Mouse (Mus musculus): ENCODE measurements at regions not wholly inside any gene's neighbourhood (a gene's known extent, or its start where the extent isn't known, plus 50 kb on each side); places are given as distances from the start of the nearest gene placed in this dataset.

GRCm38 (mm10) chr3:33902431-33902830 is 58.3 kb upstream of the Ccdc39 start:
- in situ Hi-C loops (cut with MboI, MseI), result no loop called here

- in situ Hi-C loops (cut with MboI, MseI), result no loop called here
Observed at GRCm38 (mm10) chr3:33903326-33903725, 59.2 kb upstream of the Ccdc39 start.

GRCm38 (mm10) chr3:33903816-33904215 is 59.7 kb upstream of the Ccdc39 start:
- in situ Hi-C loops (cut with MboI, MseI), result no loop called here

DNA sequence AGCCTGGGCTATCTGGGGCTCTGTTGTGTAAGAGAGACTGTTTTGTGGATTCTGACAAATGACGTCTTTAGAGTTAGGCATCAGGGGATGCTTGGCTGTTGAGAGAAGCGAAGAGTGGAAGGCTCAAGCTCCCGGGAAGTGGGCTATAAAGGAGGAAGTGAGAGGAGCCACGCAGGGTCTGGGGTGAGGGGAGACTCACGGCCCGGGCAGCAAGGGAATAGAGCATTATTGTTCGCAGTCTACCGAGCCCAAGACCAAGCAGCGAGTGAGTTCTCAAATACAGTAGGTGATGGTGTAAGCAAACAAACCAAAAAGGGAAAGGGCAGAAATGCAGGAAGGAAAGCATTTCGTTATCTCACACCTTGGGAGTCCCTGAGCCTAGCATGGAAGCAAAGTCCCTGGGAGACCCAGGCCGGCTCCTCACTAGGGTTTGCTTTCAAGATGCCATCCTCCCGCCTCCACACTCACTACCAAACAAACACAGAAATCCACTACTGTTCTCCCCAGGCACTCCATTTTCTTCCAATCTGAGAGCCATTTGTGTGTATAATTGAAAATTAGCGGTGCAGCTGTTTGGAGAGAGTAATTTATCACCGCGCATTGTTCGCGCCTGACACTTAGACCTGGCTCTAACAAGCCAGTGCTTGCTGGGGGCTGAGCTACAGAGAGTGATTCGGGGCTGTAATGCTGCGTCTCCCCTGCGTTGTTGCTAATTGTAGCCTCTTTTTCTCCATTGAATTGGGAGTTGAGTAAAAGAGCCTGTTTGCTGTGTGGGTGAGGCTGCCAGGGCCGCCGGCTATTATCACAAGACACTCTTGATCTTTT is 61.0 kb upstream of the Ccdc39 start:
- in situ Hi-C loops (cut with MboI, MseI), result no loop called here

DNA sequence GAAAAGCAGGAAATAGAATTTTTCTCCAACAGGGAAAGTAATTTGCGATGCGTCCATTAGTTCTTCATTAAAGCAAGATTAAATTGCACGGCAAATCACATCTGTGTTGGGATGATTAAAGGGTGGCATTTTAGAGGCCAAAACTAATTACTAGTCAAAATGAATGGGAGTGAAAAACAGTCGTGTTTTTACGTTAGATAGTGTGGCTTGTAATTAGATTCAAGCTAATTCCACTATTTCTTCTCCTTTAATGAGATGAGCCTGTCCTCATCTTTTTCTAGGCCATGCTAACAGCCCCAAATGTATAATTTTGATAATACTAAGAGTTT is 61.5 kb upstream of the Ccdc39 start:
- in situ Hi-C loops (cut with MboI, MseI), result no loop called here

GRCm38 (mm10) chr3:33907061-33907460 is 63.0 kb upstream of the Ccdc39 start:
- in situ Hi-C loops (cut with MboI, MseI), result no loop called here

GRCm38 (mm10) chr3:33911559-33911958 is 67.4 kb upstream of the Ccdc39 start:
- in situ Hi-C loops (cut with MboI, MseI), result no loop called here

GRCm38 (mm10) chr3:33913470-33913869 is 69.4 kb upstream of the Ccdc39 start:
- in situ Hi-C loops (cut with MboI, MseI), result no loop called here

GRCm38 (mm10) chr3:33914386-33914785 is 70.3 kb upstream of the Ccdc39 start:
- in situ Hi-C loops (cut with MboI, MseI), result no loop called here

DNA sequence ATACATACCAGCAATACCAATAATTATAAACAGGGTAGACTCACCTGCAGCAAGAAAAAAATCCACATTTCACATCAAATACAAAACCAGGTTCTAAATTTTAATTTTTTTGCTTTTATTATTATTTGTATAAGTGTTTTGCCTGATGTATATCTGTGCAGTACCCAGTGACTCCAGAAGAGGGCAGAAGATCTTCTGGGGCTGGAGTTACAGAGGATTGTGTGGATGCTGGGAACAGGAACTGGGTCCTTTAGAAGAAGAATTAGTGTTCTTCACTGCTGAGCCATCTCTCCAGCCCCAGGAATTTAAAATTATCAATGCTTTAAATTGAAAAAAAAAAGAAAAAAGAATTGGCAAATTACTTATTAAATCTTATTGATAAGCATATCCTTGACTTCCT is 71.7 kb upstream of the Ccdc39 start:
- in situ Hi-C loops (cut with MboI, MseI), result loop anchor here (5.0 kb wide), 1 partner anchor 93 kb away; no protein-coding TSS in a partner anchor

- in situ Hi-C loops (cut with MboI, MseI), result loop anchor here (5.0 kb wide), 1 partner anchor 94 kb away; no protein-coding TSS in a partner anchor
Observed at GRCm38 (mm10) chr3:33916318-33916717, 72.2 kb upstream of the Ccdc39 start.

GRCm38 (mm10) chr3:33916818-33917217 is 72.7 kb upstream of the Ccdc39 start:
- in situ Hi-C loops (cut with MboI, MseI), result loop anchor here (5.0 kb wide), 1 partner anchor 95 kb away; no protein-coding TSS in a partner anchor

- in situ Hi-C loops (cut with MboI, MseI), result loop anchor here (5.0 kb wide), 1 partner anchor 96 kb away; no protein-coding TSS in a partner anchor
Observed at GRCm38 (mm10) chr3:33918785-33919184, 74.7 kb upstream of the Ccdc39 start.

DNA sequence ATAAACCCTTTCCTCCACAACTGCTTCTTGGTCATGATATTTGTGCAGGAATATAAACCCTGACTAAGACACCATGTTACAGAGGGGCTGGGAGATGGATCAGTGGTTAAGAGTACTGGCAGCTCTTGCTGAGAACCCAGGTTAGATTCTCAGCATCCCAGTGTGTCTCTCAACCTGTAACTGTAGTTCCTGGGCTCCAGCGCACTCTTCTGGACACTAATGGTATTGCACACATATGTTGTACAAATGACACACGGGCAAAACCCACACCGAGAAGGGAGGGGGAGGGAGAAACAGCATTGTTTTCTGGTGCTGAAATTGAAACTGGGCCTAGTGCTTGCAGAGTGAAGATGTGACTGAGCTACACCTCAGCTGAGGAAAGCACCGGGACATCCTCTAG is 81.0 kb upstream of the Ccdc39 start:
- in situ Hi-C loops (cut with MboI, MseI), result no loop called here

GRCm38 (mm10) chr3:33955064-33955463 is 64.7 kb upstream of the Fxr1 start:
- in situ Hi-C loops (cut with MboI, MseI), result loop anchor here (25.0 kb wide), 2 partner anchors 682 to 1132 kb away; no protein-coding TSS in a partner anchor

GRCm38 (mm10) chr3:33955854-33956624 is 63.7 kb upstream of the Fxr1 start:
- in situ Hi-C loops (cut with MboI, MseI), result loop anchor here (25.0 kb wide), 2 partner anchors 681 to 1131 kb away; no protein-coding TSS in a partner anchor

DNA sequence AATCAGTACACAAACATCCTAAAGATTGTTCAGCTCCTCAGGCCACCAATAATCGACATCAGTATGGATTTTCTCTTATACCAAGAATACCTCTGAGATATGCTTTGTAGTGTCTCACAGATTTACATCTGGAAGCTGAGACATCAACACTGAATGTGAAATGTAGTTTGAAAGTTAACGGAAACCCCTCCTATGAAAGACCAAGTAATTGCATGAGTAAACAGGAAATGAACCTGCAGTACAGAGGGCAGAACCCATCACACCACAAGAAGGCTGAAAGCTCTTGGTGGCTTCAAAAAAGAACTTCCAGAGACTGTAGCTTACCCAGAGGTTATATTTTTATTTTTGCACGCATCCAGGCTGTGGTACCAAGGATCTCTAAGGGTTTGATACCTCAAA is 63.1 kb upstream of the Fxr1 start:
- in situ Hi-C loops (cut with MboI, MseI), result loop anchor here (25.0 kb wide), 2 partner anchors 681 to 1131 kb away; no protein-coding TSS in a partner anchor

DNA sequence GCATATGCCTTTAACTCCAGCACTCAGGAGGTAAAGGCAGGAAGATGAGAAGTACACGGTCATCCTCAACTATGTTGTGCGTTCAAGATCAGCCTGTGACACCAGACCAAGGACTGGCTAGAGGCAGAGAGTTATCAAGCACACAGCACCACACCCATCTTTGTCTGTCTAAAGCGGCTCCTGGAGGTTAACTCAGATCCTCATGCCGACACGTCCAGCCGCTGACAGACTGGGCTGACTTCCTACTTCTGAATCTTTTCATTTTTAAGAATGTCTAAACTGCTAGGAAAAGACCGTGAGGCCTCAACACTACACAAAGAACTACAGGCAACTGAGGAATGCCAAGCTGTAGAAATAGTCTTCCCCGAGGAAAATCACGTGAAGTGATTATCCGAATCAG is 62.1 kb upstream of the Fxr1 start:
- in situ Hi-C loops (cut with MboI, MseI), result loop anchor here (25.0 kb wide), 2 partner anchors 680 to 1130 kb away; no protein-coding TSS in a partner anchor

DNA sequence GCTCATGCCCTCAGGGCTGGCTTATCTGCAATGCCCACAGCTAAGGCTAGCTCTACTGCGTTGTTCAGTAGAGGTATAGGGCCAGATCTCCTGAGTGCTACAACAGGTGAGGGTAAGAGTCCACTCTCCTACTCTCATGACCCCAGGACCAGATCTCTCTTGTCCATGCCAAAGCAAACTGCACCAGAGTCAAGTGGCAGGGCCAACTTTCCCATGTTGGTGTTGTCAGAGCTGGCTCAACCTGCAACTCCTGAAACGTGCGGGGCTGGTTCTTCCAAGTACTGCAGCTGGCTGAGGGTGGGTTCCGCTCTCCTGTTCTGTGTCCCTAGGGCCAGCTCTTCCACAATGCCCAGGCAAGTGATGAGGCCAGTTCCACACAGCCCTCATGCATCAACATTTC is 61.5 kb upstream of the Fxr1 start:
- in situ Hi-C loops (cut with MboI, MseI), result loop anchor here (25.0 kb wide), 2 partner anchors 679 to 1129 kb away; no protein-coding TSS in a partner anchor

DNA sequence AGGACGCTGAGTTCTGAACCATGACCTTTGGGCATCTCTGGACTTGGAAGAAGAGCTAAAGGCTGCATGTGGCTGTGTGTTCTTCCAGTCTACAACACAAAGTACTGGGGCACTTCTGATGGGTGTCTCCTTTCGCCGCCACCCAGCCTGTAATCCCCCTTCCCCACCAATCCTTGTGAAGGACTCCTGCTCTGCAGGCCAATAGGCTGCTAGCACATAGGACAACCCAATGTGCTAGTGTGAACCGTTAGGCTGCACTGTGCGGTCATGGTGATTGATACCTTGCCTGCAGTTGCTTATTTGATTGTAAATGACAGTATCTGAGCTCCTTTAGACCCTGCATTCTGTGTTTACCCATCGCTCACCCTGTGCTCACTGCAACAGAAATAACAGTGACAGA is 59.5 kb upstream of the Fxr1 start:
- in situ Hi-C loops (cut with MboI, MseI), result loop anchor here (25.0 kb wide), 2 partner anchors 677 to 1127 kb away; no protein-coding TSS in a partner anchor

DNA sequence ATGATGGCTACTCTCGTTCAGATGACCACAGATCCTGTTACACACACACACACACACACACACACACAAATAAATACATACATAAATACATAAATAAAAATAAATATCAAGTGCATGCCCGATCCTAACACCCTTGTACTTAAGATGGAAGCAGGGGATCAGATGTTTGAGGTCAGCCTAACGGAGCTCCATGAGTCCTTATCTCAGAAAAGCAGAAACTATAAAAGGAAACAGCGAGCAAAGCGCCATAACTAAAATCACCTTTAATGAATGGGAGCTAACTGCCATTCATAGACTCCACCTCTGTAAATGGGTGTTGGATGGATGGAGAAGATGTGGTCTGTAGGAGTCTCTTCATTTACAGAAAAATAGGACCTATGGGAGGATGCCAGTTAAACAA is 56.8 kb upstream of the Fxr1 start:
- in situ Hi-C loops (cut with MboI, MseI), result loop anchor here (25.0 kb wide), 2 partner anchors 674 to 1124 kb away; no protein-coding TSS in a partner anchor

DNA sequence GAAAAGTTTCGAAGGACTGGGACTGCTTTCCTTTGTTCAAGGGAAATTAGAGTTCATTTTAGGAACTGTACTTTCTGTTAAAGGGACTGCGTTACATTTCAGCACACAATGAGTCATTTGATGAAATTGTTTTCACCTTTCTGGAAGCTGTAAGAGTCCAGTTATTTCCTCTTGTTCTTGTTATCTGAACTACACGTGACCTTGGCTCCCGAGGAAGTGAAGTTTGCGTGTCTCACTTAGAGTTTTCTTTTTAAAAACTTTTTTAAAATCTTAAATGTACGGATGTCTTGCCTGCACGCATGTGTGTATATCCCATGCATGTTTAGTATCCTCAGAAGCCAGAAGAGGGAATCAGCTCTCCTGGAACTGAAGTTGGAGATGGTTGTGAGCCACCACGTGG is 52.6 kb upstream of the Fxr1 start:
- in situ Hi-C loops (cut with MboI, MseI), result loop anchor here (25.0 kb wide), 2 partner anchors 670 to 1120 kb away; no protein-coding TSS in a partner anchor

All from T-helper 2 cell (primary cell).